Mouse (Mus musculus) cerebellum, postnatal 4 days (tissue): ENCODE results near the gene Tet2.

Experiments
- DNase-seq, 2 experiments: peaks; one replicate each; pipeline ENCODE4 v3.0.0; 2022; ENCODE audit warnings: low spot score in 2 of 2, mixed read lengths in 1 of 2

Tet2 gene

DNA sequence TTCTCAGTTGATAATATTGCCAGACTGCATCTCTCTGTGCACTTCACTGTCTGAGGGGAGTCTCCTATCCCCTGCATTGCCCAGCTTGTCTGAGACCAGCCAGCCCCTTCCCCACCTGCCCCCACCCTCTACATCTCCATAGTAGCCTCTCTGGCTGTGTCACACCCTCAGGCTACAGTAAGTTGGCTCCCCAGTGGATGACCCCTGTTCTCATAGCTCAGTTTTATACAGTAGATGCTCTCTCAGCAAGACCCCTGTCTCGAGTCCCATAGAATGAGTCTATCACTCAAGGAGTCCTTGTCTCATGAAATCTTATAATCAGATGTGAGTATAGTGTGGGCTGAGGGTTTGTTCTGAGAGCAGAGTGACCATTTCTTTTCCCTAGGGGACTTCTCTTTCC is 85.8 kb downstream of the Tet2 start:
- DNase-seq, result no peak

DNA sequence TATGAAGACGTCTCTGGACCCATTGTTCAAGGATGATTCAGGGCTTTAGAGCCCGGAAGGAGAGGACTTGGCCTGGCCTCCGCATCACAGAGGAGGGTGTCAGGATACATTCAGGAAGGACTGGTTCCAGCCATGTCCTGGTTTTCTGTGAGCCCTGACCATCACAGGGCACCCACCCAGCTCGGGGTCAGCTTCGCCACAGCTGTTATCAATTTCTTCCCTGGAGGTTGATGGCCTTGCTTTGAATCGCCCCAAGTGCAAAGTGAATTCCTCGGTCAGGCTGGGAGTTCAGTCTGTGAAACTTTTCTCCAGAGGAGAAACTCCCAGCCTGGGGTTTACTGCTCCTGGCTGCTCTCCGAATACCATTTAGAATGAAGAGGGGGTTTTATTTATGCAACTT is 91.0 kb downstream of the Tet2 start:
- no peak for DNase-seq

DNA sequence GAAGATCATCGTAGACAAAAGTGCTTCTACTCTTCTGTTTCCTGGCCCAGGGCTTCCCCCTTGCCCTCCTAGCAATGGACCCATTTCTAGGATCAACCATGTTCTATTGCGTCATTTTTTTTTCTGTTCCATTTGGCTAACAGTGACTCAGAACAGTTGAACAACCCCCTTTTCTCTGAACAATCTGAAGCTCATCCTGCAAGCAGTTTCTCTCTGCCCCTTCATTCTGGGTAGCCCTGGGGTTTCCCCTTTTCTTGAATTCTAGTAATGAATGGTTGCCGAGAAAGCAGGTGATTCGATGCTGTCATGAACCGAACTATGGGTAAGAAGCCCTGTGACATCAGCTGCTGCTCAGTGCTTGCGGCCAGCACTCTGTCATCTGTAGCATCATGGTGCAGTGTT is 108.0 kb downstream of the Tet2 start:
- DNase-seq, result no peak

DNA sequence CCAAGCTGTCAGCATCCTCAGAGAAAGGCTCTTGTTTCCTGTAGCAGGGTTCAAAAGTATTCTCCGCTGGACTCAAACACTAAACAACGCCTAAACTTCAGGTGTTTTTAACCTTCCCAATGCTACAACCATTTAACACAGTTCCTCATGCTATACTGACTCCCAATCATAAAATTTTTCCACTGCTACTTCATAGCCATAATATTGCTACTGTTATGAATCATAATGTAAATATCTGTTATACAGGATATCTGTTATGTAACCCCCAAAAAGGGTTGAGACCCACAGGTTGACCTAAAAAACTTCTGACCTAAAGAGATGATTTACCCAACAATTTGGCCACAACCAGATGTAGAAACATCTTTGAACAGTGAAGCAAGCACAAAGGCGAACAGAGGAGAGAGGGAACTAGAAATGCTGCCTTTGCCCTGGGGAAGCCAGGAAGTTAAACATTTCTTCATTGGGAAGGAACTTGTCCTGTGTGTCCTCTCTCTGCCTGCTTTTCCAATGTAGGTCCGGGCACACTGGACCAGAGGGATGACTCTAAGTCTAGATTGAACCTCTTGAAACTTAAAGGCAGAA is 108.6 kb downstream of the Tet2 start:
- DNase-seq, result no peak

DNA sequence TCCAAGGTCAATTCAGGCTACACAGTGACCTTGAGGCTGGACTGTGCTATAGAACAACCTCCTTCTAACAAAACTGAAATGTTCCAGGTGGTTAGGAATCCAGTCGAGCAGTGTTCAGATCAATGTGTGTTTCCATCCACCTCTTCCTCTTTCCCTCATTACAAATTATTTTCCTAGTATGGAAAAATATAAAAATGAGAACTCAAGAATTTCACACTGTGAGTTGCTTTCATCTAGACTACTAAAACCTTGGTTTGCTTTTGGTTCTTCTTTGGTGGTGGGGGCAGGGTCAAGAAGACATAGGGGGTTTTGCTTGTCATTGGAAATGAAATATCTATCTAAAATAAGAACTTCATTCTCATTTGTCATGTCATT is 109.2 kb downstream of the Tet2 start:
- no peak for DNase-seq

DNA sequence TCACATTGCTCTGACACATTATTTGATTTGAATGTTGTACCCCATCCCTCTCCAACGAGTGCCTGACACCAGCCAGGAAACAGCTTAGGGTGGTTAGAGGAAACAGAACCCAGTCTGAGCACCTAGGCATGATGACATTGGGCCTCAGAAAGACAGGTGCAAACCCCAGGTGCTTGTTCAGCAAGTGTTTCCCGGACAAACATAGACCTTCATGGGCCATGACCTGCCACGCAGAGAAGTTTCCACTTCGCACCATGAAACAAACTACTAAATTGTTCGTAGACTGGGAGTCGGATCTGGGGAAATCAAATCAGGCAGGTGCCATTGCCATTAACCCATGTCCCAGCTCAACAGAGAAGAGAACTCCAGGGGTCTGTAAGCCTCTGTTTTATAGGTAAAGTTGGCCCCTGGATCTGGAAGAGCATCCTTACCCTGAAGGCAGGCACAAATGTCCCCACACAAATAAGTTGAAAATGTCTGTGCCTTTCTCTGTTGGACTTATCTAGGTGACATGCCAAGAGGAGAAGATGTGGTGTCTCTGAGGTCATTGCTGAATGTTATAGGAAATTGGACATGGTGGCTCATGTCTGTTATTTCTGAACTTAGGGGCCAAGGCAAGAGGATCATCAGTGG is 109.7 kb downstream of the Tet2 start:
- no peak for DNase-seq

DNA sequence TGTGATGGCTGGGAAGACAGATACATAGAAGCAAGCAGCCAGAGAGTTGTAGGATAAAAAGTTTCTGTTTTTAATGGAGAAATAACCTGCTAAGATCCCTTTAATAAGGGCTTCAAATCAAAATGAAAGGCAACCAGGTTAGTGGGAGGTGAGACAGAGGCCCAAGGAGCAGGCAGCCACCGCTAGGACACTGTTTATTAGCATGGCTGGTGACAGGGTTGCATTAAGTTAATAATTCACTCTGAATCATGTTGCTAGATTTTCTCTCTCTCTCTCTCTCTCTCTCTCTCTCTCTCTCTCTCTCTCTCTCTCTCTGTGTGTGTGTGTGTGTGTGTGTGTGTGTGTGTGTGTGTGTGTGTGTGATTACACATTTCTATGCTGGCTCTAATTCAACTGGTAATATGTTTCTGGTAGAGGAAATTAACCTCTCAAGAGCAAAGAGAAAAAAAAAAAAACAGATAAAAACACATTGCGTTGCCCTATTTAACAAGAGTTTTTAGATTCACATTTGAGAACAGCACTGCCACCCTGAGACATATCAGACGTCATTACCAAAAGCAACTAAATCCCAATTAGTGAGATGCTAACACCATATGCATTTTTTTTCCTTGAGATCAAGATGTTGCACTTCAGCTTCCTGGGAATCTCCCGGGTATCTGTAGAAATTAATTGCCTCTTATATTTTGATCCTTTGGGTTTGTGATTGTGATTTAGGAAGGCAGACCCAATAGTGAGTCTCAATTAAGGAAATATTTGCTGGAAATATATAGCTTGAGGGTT is 115.4 kb downstream of the Tet2 start:
- DNase-seq, result no peak

DNA sequence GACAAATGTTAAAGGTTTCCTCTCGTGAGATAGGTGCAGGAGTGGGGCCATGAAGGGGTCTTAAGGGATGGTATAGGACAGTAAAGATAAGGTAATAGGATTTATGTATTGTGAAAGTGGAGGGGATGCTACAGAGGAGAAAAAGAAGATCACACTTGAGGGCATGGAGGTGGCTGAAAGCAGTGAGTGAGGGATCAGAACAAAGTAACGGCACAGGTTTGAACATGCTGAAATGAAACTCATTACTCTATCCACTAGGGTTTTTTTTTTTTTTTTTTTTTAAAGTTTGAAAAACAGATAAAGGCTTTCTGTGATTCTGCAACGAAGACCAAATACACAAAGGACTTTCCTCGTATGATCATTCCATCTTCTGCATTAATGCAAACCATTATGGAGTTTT is 116.9 kb downstream of the Tet2 start:
- DNase-seq, result no peak

DNA sequence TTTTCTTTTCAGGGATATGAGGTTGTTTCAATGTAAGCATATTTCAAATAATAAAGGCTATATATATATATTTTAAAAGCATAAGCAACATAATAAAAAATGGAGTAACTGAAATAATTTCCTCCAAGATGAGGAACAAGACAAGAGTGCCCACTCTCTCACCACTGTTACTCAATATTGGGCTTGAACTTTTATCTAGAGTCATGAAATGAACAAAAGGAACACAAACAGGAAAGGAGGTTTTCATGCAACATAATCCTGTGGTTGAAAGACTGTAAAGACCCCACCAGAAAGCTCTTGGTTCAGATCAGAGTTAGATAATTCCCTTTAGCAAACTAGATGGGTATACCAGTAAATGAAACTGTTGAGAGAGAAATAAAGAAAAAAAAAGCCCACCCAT is 121.9 kb downstream of the Tet2 start:
- DNase-seq, result no peak

DNA sequence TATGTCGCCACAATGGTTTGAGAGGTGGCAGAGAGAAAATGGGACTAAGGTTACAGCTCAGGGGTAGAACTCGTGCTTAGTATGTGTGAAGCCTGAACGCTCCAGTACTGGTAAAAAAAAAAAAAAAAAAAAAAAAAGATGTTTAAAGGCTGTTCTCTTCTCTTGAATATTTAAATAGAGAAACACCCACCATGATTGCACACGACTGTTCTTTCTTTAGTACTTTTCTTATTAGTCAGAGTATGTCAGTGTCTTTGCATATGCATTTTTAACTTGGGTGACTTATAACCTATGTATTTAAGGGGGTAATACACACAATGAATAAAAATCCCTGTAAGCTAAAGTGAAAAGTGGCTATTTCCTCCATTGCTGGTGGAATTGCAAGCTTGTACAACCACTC is 130.2 kb downstream of the Tet2 start:
- no peak for DNase-seq
